Mouse (Mus musculus) MEL (cell line): ENCODE measurements around the gene Spag7. TPM values are rescaled to one million over a fixed set of nuclear protein-coding genes. Genes with fewer than 3 reads are reported as not detected.

Source experiments
- DNase-seq: peaks from one replicate; pipeline ENCODE4 v3.0.0; 2011; ENCODE audit warnings: low read depth, low spot score
- H3K27ac ChIP-seq: 2 replicates; pipeline ENCODE4 v1.5.1; 2012; ENCODE audit warnings: low read depth, mild to moderate bottlenecking, control low read depth, low read length, moderate library complexity; ENCODE audit not compliant: control insufficient read depth
- H3K27me3 ChIP-seq, 2 experiments: fragments of 150-350 bp in 1 of 2; sonication (generic) in 1 of 2; 2 replicates each; pipeline ENCODE4 v1.6.1; 2012; ENCODE audit warnings: low read length in 2 of 2, mild to moderate bottlenecking in 2 of 2, improper control_type of control experiment in 1 of 2, moderate library complexity in 1 of 2; ENCODE audit not compliant: insufficient read depth in 2 of 2, control insufficient read depth in 1 of 2
- H3K36me3 ChIP-seq, 2 experiments: 2 replicates each; pipeline ENCODE4 v1.6.1; 2012 to 2014; ENCODE audit warnings: low read length in 2 of 2, improper control_type of control experiment in 1 of 2, inconsistent platforms in 1 of 2, mild to moderate bottlenecking in 1 of 2; ENCODE audit not compliant: insufficient read depth in 2 of 2, control insufficient read depth in 1 of 2
- H3K4me1 ChIP-seq, 2 experiments: fragments of 150-350 bp in 1 of 2; sonication (generic) in 1 of 2; 2 replicates each; pipeline ENCODE4 v1.6.1; 2012; ENCODE audit warnings: low read length in 2 of 2, improper control_type of control experiment in 1 of 2, mild to moderate bottlenecking in 1 of 2; ENCODE audit not compliant: insufficient read depth in 2 of 2, control insufficient read depth in 1 of 2
- H3K4me3 ChIP-seq, 2 experiments: fragments of 150-350 bp in 1 of 2; sonication (generic) in 1 of 2; 2 replicates each; pipeline ENCODE4 v1.5.1; 2012; ENCODE audit warnings: low read depth in 2 of 2, low read length in 2 of 2, mild to moderate bottlenecking in 2 of 2, moderate library complexity in 2 of 2, control low read depth in 1 of 2, improper control_type of control experiment in 1 of 2; ENCODE audit not compliant: control insufficient read depth in 1 of 2, insufficient read depth in 1 of 2
- H3K79me2 ChIP-seq: 2 replicates; pipeline ENCODE4 v1.6.1; 2012; ENCODE audit warnings: mild to moderate bottlenecking, low read length, moderate library complexity; ENCODE audit not compliant: control insufficient read depth, poor library complexity, insufficient read depth
- H3K9ac ChIP-seq: 2 replicates; pipeline ENCODE4 v1.6.1; 2012; ENCODE audit warnings: low read depth, mild to moderate bottlenecking, control low read depth, low read length, moderate library complexity; ENCODE audit not compliant: control insufficient read depth, poor library complexity, severe bottlenecking
- H3K9me3 ChIP-seq: fragments of 150-350 bp; sonication (generic); replicated peaks from 2 replicates; pipeline ENCODE4 v1.6.1; 2012; ENCODE audit warnings: mild to moderate bottlenecking, low read length, improper control_type of control experiment, moderate library complexity; ENCODE audit not compliant: insufficient read depth
- BHLHE40 ChIP-seq: IDR thresholded peaks from 2 replicates; pipeline ENCODE4 v1.6.1; 2012; ENCODE audit warnings: low read depth, mild to moderate bottlenecking, inconsistent platforms, low read length, improper control_type of control experiment, borderline replicate concordance
- CHD2 ChIP-seq: IDR thresholded peaks from 2 replicates; pipeline ENCODE4 v1.6.1; 2011; ENCODE audit warnings: low read length, improper control_type of control experiment
- CTCF ChIP-seq, 3 experiments: IDR thresholded peaks in 2 of 3; conservative IDR thresholded peaks in 1 of 3; 2 replicates each; pipeline ENCODE4 v1.5.1; 2011 to 2012; ENCODE audit warnings: low read length in 3 of 3, low read depth in 2 of 3, mild to moderate bottlenecking in 2 of 3, improper control_type of control experiment in 1 of 3, inconsistent platforms in 1 of 3, mixed read lengths in 1 of 3, moderate library complexity in 1 of 3; ENCODE audit not compliant: control insufficient read depth in 1 of 3, insufficient read depth in 1 of 3, poor library complexity in 1 of 3, severe bottlenecking in 1 of 3
- E2F4 ChIP-seq: IDR thresholded peaks from 2 replicates; pipeline ENCODE4 v1.6.1; 2011; ENCODE audit warnings: low read depth, low read length, improper control_type of control experiment, borderline replicate concordance
- ELF1 ChIP-seq: IDR thresholded peaks from 2 replicates; pipeline ENCODE4 v1.6.1; 2014; ENCODE audit warnings: low read depth, mild to moderate bottlenecking, inconsistent platforms, low read length, improper control_type of control experiment, moderate library complexity
- EP300 ChIP-seq, 2 experiments: IDR thresholded peaks; 2 replicates each; pipeline ENCODE4 v1.6.1; 2011; ENCODE audit warnings: improper control_type of control experiment in 2 of 2, low read length in 2 of 2, low read depth in 1 of 2, mild to moderate bottlenecking in 1 of 2
- ETS1 ChIP-seq: IDR thresholded peaks from 2 replicates; pipeline ENCODE4 v1.6.1; 2012; ENCODE audit warnings: low read depth, mild to moderate bottlenecking, inconsistent platforms, low read length, improper control_type of control experiment, moderate library complexity
- GATA1 ChIP-seq: IDR thresholded peaks from 2 replicates; pipeline ENCODE4 v1.6.1; 2011; ENCODE audit warnings: low read depth, low read length, improper control_type of control experiment
- HCFC1 ChIP-seq: IDR thresholded peaks from 2 replicates; pipeline ENCODE4 v1.6.1; 2012; ENCODE audit warnings: low read depth, mild to moderate bottlenecking, inconsistent platforms, low read length, improper control_type of control experiment, moderate library complexity
- MAX ChIP-seq: IDR thresholded peaks from 2 replicates; pipeline ENCODE4 v1.6.1; 2011; ENCODE audit warnings: low read length, improper control_type of control experiment
- MAZ ChIP-seq: IDR thresholded peaks from 2 replicates; pipeline ENCODE4 v1.6.1; 2012; ENCODE audit warnings: low read depth, mild to moderate bottlenecking, inconsistent platforms, low read length, improper control_type of control experiment
- MXI1 ChIP-seq: IDR thresholded peaks from 2 replicates; pipeline ENCODE4 v1.6.1; 2011; ENCODE audit warnings: mild to moderate bottlenecking, low read depth, low read length, improper control_type of control experiment
- MYB ChIP-seq: IDR thresholded peaks from 2 replicates; pipeline ENCODE4 v1.6.1; 2011; ENCODE audit warnings: mild to moderate bottlenecking, low read depth, low read length, improper control_type of control experiment
- NELFE ChIP-seq: IDR thresholded peaks from 2 replicates; pipeline ENCODE4 v1.6.1; 2011; ENCODE audit warnings: low read depth, low read length, improper control_type of control experiment
- NRF1 ChIP-seq: IDR thresholded peaks from 2 replicates; pipeline ENCODE4 v1.6.1; 2014; ENCODE audit warnings: low read depth, mild to moderate bottlenecking, inconsistent platforms, low read length, improper control_type of control experiment, moderate library complexity; ENCODE audit not compliant: poor library complexity, insufficient read depth, severe bottlenecking
- POLR2A ChIP-seq, 2 experiments: IDR thresholded peaks; 2 replicates each; pipeline ENCODE4 v1.6.1; 2011 to 2012; ENCODE audit warnings: low read length in 2 of 2, mild to moderate bottlenecking in 2 of 2, control low read depth in 1 of 2, improper control_type of control experiment in 1 of 2, low read depth in 1 of 2, moderate library complexity in 1 of 2; ENCODE audit not compliant: control insufficient read depth in 1 of 2, insufficient read depth in 1 of 2, poor library complexity in 1 of 2
- POLR2AphosphoS2 ChIP-seq: IDR thresholded peaks from 2 replicates; pipeline ENCODE4 v1.6.1; 2011; ENCODE audit warnings: low read length, improper control_type of control experiment
- RAD21 ChIP-seq: IDR thresholded peaks from 2 replicates; pipeline ENCODE4 v1.6.1; 2011; ENCODE audit warnings: mild to moderate bottlenecking, low read depth, low read length, improper control_type of control experiment
- RCOR1 ChIP-seq: IDR thresholded peaks from 2 replicates; pipeline ENCODE4 v1.6.1; 2012; ENCODE audit warnings: low read depth, mild to moderate bottlenecking, inconsistent platforms, low read length, improper control_type of control experiment
- SIN3A ChIP-seq: IDR thresholded peaks from 2 replicates; pipeline ENCODE4 v1.6.1; 2012; ENCODE audit warnings: low read length, improper control_type of control experiment, inconsistent platforms
- SMC3 ChIP-seq: IDR thresholded peaks from 2 replicates; pipeline ENCODE4 v1.6.1; 2011; ENCODE audit warnings: low read depth, low read length, improper control_type of control experiment
- TAL1 ChIP-seq: IDR thresholded peaks from 2 replicates; pipeline ENCODE4 v1.6.1; 2012; ENCODE audit warnings: mild to moderate bottlenecking, inconsistent platforms, low read length, moderate library complexity, mixed read lengths
- TBP ChIP-seq: IDR thresholded peaks from 2 replicates; pipeline ENCODE4 v1.8.0; 2011; ENCODE audit warnings: low read depth, low read length, improper control_type of control experiment
- TCF12 ChIP-seq: IDR thresholded peaks from 2 replicates; pipeline ENCODE4 v1.6.1; 2014; ENCODE audit warnings: low read depth, mild to moderate bottlenecking, inconsistent platforms, low read length, improper control_type of control experiment, moderate library complexity
- USF2 ChIP-seq, 2 experiments: IDR thresholded peaks; 2 replicates each; pipeline ENCODE4 v1.6.1; 2011 to 2012; ENCODE audit warnings: improper control_type of control experiment in 2 of 2, low read length in 2 of 2, borderline replicate concordance in 1 of 2, inconsistent platforms in 1 of 2, low read depth in 1 of 2, mild to moderate bottlenecking in 1 of 2; ENCODE audit not compliant: insufficient read depth in 1 of 2
- ZMIZ1 ChIP-seq: IDR thresholded peaks from 2 replicates; pipeline ENCODE4 v1.6.1; 2012; ENCODE audit warnings: low read depth, mild to moderate bottlenecking, inconsistent platforms, low read length, improper control_type of control experiment, moderate library complexity
- ZNF384 ChIP-seq: IDR thresholded peaks from 2 replicates; pipeline ENCODE4 v1.6.1; 2012; ENCODE audit warnings: low read depth, mild to moderate bottlenecking, inconsistent platforms, low read length, improper control_type of control experiment
- polyA plus RNA-seq, 2 experiments: library from polyadenylated mRNA; stranded (reverse) in 1 of 2; unstranded in 1 of 2; fragments of >175 nt in 1 of 2; fragments of >200 nt in 1 of 2; gene quantifications; 2 replicates each; pipeline versions ENCODE4 v1.2.1 to v1.2.4; 2012; ENCODE audit warnings: low replicate concordance in 2 of 2, low read depth in 1 of 2; ENCODE audit not compliant: insufficient read length in 2 of 2, insufficient read depth in 1 of 2, missing spikeins in 1 of 2
- total RNA-seq: library from RNA; depleted of rRNA; stranded (reverse); fragments of 300-350 nt; gene quantifications from 2 replicates; pipeline ENCODE4 v1.2.3, GENCODE M21; 2012

Spag7 gene
- total and polyA plus RNA-seq, 3 experiments = 76.4 to 99.6 TPM; not detected in 1

- peaks cover 11 to 46% of the 10 kb centered on the region in 2 experiments for H3K36me3 ChIP-seq
- H3K4me1 ChIP-seq = peaks cover 12 to 45% of the 10 kb centered on the region in 2 experiments
These were observed 22.2 kb downstream of the Spag7 start, which contains the start of the genes Rnf167 and Slc25a11 for GRCm38 (mm10) chr11:70646691-70647650. TSS of gene Rnf167 (plus strand) at chr11:70647235. TSS of gene Slc25a11 (minus strand) at chr11:70647479.

GRCm38 (mm10) chr11:70646259-70646555 is 23.0 kb downstream of the Spag7 start:
- peak overlapping the region; percentile 56 to 70 for H3K4me3 ChIP-seq
- peak overlapping the region; percentile 69 for H3K27ac ChIP-seq
- peaks cover 12 to 41% of the 10 kb centered on the region in 2 experiments for H3K4me1 ChIP-seq
- H3K79me2 ChIP-seq = peaks cover 51% of the 10 kb centered on the region
- H3K9ac ChIP-seq = peak overlapping the region; percentile 80
- no peak for DNase-seq
- TF ChIP-seq MYB (no peak), USF2 (IDR thresholded peaks at IDR 0.05; ENCODE audit: borderline replicate concordance in 1 of 2, insufficient read depth in 1 of 2, low read depth in 1 of 2, low read length in 2 of 2) (no peak), POLR2AphosphoS2 (no peak)
- H3K36me3 ChIP-seq = peaks cover 11 to 38% of the 10 kb centered on the region in 2 experiments
- H3K9me3 ChIP-seq = no peaks in the 10 kb centered on the region
- H3K27me3 ChIP-seq = no peaks in the 10 kb centered on the region

More at GRCm38 (mm10) chr11:70646691-70647650, 22.2 kb downstream of the Spag7 start, which contains the start of the genes Rnf167 and Slc25a11:
- Histone ChIP-seq H3K9ac (peak within 1 kb of the TSS; percentile 92), H3K27ac (peak within 1 kb of the TSS; percentile 95)
- DNase-seq = peak; percentile 100
- peak; percentile 77 to 88 for TF ChIP-seq POLR2A (IDR thresholded peaks at IDR 0.05; ENCODE audit: control insufficient read depth in 1 of 2, insufficient read depth in 1 of 2, low read depth in 1 of 2, low read length in 2 of 2, poor library complexity in 1 of 2)
- TF ChIP-seq E2F4 = no peak
- TF ChIP-seq MAX = peak; percentile 50; the same call in 1 of the 2 replicates
- TF ChIP-seq MAZ = peak; percentile 93
- no peak; a peak in 2 of 6 replicates for TF ChIP-seq CTCF (IDR thresholded peaks at IDR 0.05 in 2 of 3, conservative IDR thresholded peaks at IDR 0.05 in 1 of 3; ENCODE audit: control insufficient read depth in 1 of 3, insufficient read depth in 1 of 3, low read depth in 2 of 3, low read length in 3 of 3, poor library complexity in 1 of 3, severe bottlenecking in 1 of 3)
- peak; percentile 66; the same call in 1 of the 2 replicates for TF ChIP-seq TCF12
- TF ChIP-seq ETS1 = peak; percentile 64; the same call in 1 of the 2 replicates
- no peak for TF ChIP-seq RAD21
- no peak for TF ChIP-seq RCOR1
- peak; percentile 97 for TF ChIP-seq NELFE
- TF ChIP-seq EP300 (IDR thresholded peaks at IDR 0.05; ENCODE audit: low read depth in 1 of 2, low read length in 2 of 2) = no peak
- peak; percentile 91 for TF ChIP-seq POLR2AphosphoS2
- TF ChIP-seq ELF1 = peak; percentile 84
- TF ChIP-seq MXI1 = peak; percentile 63
- TF ChIP-seq TBP = peak; percentile 71
- 0 out of 2 replicates have a peak, but pooled peaks have one; percentile 22 for TF ChIP-seq SMC3
- no peak for TF ChIP-seq GATA1
- TF ChIP-seq TAL1 = no peak
- peak; percentile 97 for TF ChIP-seq CHD2
- peak; percentile 71 for TF ChIP-seq NRF1
- no peak for TF ChIP-seq USF2 (IDR thresholded peaks at IDR 0.05; ENCODE audit: borderline replicate concordance in 1 of 2, insufficient read depth in 1 of 2, low read depth in 1 of 2, low read length in 2 of 2)
- TF ChIP-seq HCFC1 = peak; percentile 71
- peak; percentile 86 for TF ChIP-seq SIN3A
- peak; percentile 99 for TF ChIP-seq ZNF384
- TF ChIP-seq ZMIZ1 = peak; percentile 92; the same call in 1 of the 2 replicates
- TF ChIP-seq BHLHE40 = peak; percentile 69; the same call in 1 of the 2 replicates
- TF ChIP-seq, all 39 proteins: peak for 18
- Histone ChIP-seq H3K27me3 (no peaks in the 10 kb centered on the region), H3K4me3 (peak within 1 kb of the TSS; percentile 56 to 83), H3K9me3 (no peaks in the 10 kb centered on the region), H3K79me2 (peaks cover 57% of the 10 kb centered on the region)
